Mouse (Mus musculus) kidney, adult 2 months (tissue): ENCODE measurements around the gene Tbl1xr1.

Experiments
- CTCF ChIP-seq: fragments of 200-500 bp; conservative IDR thresholded peaks from 2 replicates; pipeline ENCODE4 v1.5.1; 2011; ENCODE audit warnings: low read depth, mild to moderate bottlenecking, control low read depth, low read length, moderate library complexity, mixed read lengths; ENCODE audit not compliant: insufficient read depth, insufficient read length
- POLR2A ChIP-seq: fragments of 200-500 bp; IDR thresholded peaks from one replicate; pipeline ENCODE4 v1.6.1; 2011; ENCODE audit warnings: low read depth, low read length, control low read depth

DNA sequence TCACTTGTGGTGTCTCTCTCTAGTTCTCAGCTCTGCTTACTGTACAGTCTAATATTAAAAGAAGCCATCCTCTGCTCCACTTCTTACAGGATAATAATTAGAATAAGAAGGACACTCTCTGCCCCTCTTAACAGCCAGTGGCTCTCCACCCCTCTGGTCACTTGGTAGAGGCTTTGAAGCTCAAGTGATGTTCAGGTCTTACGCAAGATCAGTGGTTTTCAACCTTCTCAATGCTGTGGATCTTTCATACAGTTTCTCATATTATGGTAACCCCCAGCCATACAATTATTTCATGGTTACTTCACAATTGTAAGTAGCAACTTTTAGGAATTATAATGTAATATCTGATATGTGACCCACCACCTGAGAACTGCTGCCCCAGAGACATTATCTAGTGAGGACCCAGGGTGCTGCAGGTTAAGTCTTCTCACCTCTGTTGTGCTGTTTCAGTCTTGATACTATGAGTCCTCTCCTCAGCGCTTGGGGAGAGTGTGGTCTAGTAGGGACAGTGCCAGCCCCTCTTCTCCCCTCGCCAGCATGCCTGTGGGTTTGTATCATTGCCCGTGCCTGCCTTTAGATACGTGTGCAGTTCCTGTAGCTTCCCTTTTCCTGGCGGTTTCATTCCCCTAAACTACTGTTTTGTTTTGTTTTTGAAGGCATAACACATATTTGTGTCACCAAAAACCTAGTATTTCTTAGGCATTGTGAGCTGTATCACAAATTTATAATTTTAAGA is 65.7 kb downstream of the Tbl1xr1 start:
- TF ChIP-seq CTCF (no peak), POLR2A (no peak)
